Mouse (Mus musculus): ENCODE measurements around the gene Catsper2.

The Catsper2 gene

GRCm38 (mm10) chr2:121413387-121414042 is at the start of gene Catsper2, which contains the start of gene Pdia3:
Gene Catsper2 (minus strand): TSS chr2:121413792.
Gene Pdia3 (plus strand): TSS chr2:121413775.
- DNase-seq: peak; percentile 96 to 97

- DNase-seq: no peak
Observed at GRCm38 (mm10) chr2:121460071-121460470, 46.5 kb upstream of the Catsper2 start.

- peak; percentile 87 to 91 for DNase-seq
Observed at GRCm38 (mm10) chr2:121456692-121457642, 43.4 kb upstream of the Catsper2 start, which contains the start of gene Serinc4. Gene Serinc4 (minus strand): TSS chr2:121456781.

GRCm38 (mm10) chr2:121455534-121455933 is 41.9 kb upstream of the Catsper2 start:
- no peak for DNase-seq

GRCm38 (mm10) chr2:121453917-121454316 is 40.3 kb upstream of the Catsper2 start:
- DNase-seq: no peak

- no peak for DNase-seq
Observed at GRCm38 (mm10) chr2:121452990-121453389, 39.4 kb upstream of the Catsper2 start, which contains the start of gene Hypk. Gene Hypk (plus strand): TSS chr2:121453290.

GRCm38 (mm10) chr2:121452361-121452760 is 38.8 kb upstream of the Catsper2 start:
- peak in 1 of 2 experiments; percentile 20 for DNase-seq

- peak; percentile 30 to 39 for DNase-seq
Observed at GRCm38 (mm10) chr2:121450093-121450492, 36.5 kb upstream of the Catsper2 start.

- DNase-seq: peak in 1 of 2 experiments; percentile 36
Observed at GRCm38 (mm10) chr2:121449545-121450011, 36.0 kb upstream of the Catsper2 start.

- peak; percentile 100 for DNase-seq
Observed at GRCm38 (mm10) chr2:121448739-121449535, 35.3 kb upstream of the Catsper2 start, which contains the start of gene Serf2. Gene Serf2 (plus strand): TSS chr2:121449195.

- DNase-seq: peak; percentile 32 to 50
Observed at GRCm38 (mm10) chr2:121448136-121448535, 34.5 kb upstream of the Catsper2 start.

GRCm38 (mm10) chr2:121447006-121447405 is 33.4 kb upstream of the Catsper2 start:
- DNase-seq: no peak

- no peak for DNase-seq
Observed at GRCm38 (mm10) chr2:121446506-121446905, 32.9 kb upstream of the Catsper2 start.

- no peak for DNase-seq
Observed at GRCm38 (mm10) chr2:121445117-121445516, 31.5 kb upstream of the Catsper2 start.

- DNase-seq: no peak
Observed at GRCm38 (mm10) chr2:121444178-121444577, 30.6 kb upstream of the Catsper2 start, which contains the start of gene Ell3. Gene Ell3 (minus strand): TSS chr2:121444278.

- DNase-seq: peak in 1 of 2 experiments; percentile 39
Observed at GRCm38 (mm10) chr2:121443068-121443349, 29.4 kb upstream of the Catsper2 start.

- DNase-seq: peak; percentile 81 to 86
Observed at GRCm38 (mm10) chr2:121442259-121443067, 28.9 kb upstream of the Catsper2 start.

- no peak for DNase-seq
Observed at GRCm38 (mm10) chr2:121441800-121442199, 28.2 kb upstream of the Catsper2 start.

GRCm38 (mm10) chr2:121440834-121441605 is 27.4 kb upstream of the Catsper2 start:
- DNase-seq: no peak

GRCm38 (mm10) chr2:121439746-121440145 is 26.2 kb upstream of the Catsper2 start:
- no peak for DNase-seq

GRCm38 (mm10) chr2:121434854-121435253 is 21.3 kb upstream of the Catsper2 start:
- DNase-seq: no peak

All from lung, adult 18-20 months (tissue).